18 mouse cellular contexts compared by ENCODE assay signal in the genomic region with DNA sequence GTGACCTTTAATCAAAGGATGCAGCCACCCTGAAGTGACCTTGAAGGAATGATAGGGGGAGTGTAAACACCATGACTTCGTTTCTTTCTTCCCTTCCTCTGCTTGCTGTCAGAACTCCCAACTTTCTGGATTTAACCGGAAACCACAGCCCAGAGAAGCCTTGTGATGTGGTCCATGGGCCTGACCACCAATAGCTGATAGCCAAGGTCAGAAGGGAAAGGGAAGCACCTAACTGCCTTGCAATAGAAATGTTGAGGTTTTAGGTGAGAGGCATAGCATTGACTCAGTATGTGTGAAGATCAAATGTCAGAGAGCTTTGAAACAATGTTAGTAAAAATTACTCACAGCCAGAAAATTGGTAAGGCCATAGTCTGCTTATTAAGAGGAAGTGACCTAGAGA.
"Had no signal": no experiment of that assay in that cellular context is flagged by ENCODE, and none has a peak within 500 bp of the region (broad histone marks: within the 10 kb centered on the region; RNA-seq: fewer than 3 reads in every experiment).

No protein-coding gene starts in this region.

- H3K4me1 ChIP-seq: neural tube, embryonic 13.5 days; neural tube, embryonic 15.5 days had no signal

- H3K27me3 ChIP-seq: midbrain, embryonic 12.5 days; neural tube, embryonic 13.5 days; neural tube, embryonic 15.5 days had no signal

- H3K36me3 ChIP-seq: midbrain, embryonic 12.5 days; neural tube, embryonic 13.5 days; neural tube, embryonic 15.5 days had no signal

- H3K27ac ChIP-seq: liver, embryonic 14.5 days; midbrain, embryonic 12.5 days; neural tube, embryonic 13.5 days; neural tube, embryonic 15.5 days had no signal

- H3K4me2 ChIP-seq: lung, embryonic 14.5 days; midbrain, embryonic 12.5 days; neural tube, embryonic 13.5 days; neural tube, embryonic 15.5 days had no signal

- DNase-seq: lung, adult 18-20 months; lung, embryonic 14.5 days; lung, postnatal 10 days; lung, postnatal 4 days; midbrain, embryonic 14.5 days; retina, postnatal 1 day; right cerebral cortex, adult 18-20 months; right cerebral cortex, postnatal 25 days; right cerebral cortex, postnatal 4 days; spleen, adult 18-20 months; thymus, adult 2 months; thymus, postnatal 25 days; thymus, postnatal 4 days had no signal

- H3K4me3 ChIP-seq: midbrain, embryonic 12.5 days; myocyte; neural tube, embryonic 13.5 days; neural tube, embryonic 15.5 days had no signal

- H3K9me3 ChIP-seq: midbrain, embryonic 12.5 days; neural tube, embryonic 13.5 days; neural tube, embryonic 15.5 days had no signal

- H3K9ac ChIP-seq: liver, embryonic 14.5 days; lung, embryonic 14.5 days; midbrain, embryonic 12.5 days; neural tube, embryonic 13.5 days; neural tube, embryonic 15.5 days had no signal
